Mouse (Mus musculus) kidney, adult 9 months (tissue): ENCODE measurements around the gene 1700056E22Rik.

Experiments used
- DNase-seq: peaks from one replicate; pipeline ENCODE4 v3.0.0; 2022

The 1700056E22Rik gene

GRCm38 (mm10) chr1:184017606-184018005 lies 16.5 kb downstream of the 1700056E22Rik start:
- DNase-seq: no peak

- DNase-seq: no peak
These were observed 17.9 kb downstream of the 1700056E22Rik start for GRCm38 (mm10) chr1:184015995-184016730.

GRCm38 (mm10) chr1:184014091-184014490 lies 20.0 kb downstream of the 1700056E22Rik start:
- DNase-seq: no peak

- DNase-seq: no peak
These were observed 21.0 kb downstream of the 1700056E22Rik start, which contains the start of gene Dusp10 for GRCm38 (mm10) chr1:184013106-184013505. Gene Dusp10 (plus strand): TSS chr1:184013302.

GRCm38 (mm10) chr1:184011311-184011710 lies 22.8 kb downstream of the 1700056E22Rik start:
- no peak for DNase-seq

GRCm38 (mm10) chr1:184006086-184006485 lies 28.0 kb downstream of the 1700056E22Rik start:
- DNase-seq: no peak

- no peak for DNase-seq
These were observed 28.6 kb downstream of the 1700056E22Rik start for GRCm38 (mm10) chr1:184005315-184006058.

GRCm38 (mm10) chr1:184004311-184004710 lies 29.8 kb downstream of the 1700056E22Rik start:
- DNase-seq: no peak

GRCm38 (mm10) chr1:184002470-184002869 lies 31.6 kb downstream of the 1700056E22Rik start:
- DNase-seq: no peak

- DNase-seq: no peak
These were observed 36.9 kb downstream of the 1700056E22Rik start for GRCm38 (mm10) chr1:183997207-183997606.

- no peak for DNase-seq
These were observed 42.2 kb downstream of the 1700056E22Rik start for GRCm38 (mm10) chr1:183991921-183992320.

- DNase-seq: no peak
These were observed 46.3 kb downstream of the 1700056E22Rik start for GRCm38 (mm10) chr1:183987711-183988245.
